Mouse (Mus musculus) liver, embryonic 13.5 days (tissue): Measurements from ENCODE around the gene Fer. TPM values are rescaled to one million over a fixed set of nuclear protein-coding genes. Genes with fewer than 3 reads are reported as not detected.

Experiments
- ATAC-seq: fragments of 200-750 bp; cut with Nextera tagmentation; 2 replicates; pipeline ENCODE4 v1.8.0; 2017; ENCODE audit warnings: low read depth, mild to moderate bottlenecking, moderate number of reproducible peaks, moderate library complexity
- DNase-seq: peaks from one replicate; pipeline ENCODE4 v3.0.0; 2022
- H3K27ac ChIP-seq: fragments of 300-500 bp; sonication (generic); 2 replicates; pipeline ENCODE4 v1.5.1; 2015; ENCODE audit warnings: moderate library complexity, mild to moderate bottlenecking, inconsistent platforms
- H3K27me3 ChIP-seq: fragments of 300-500 bp; sonication (generic); 2 replicates; pipeline ENCODE4 v1.6.1; 2015; ENCODE audit warnings: mild to moderate bottlenecking, inconsistent platforms
- H3K36me3 ChIP-seq: fragments of 300-500 bp; sonication (generic); 2 replicates; pipeline ENCODE4 v1.6.1; 2015; ENCODE audit warnings: mild to moderate bottlenecking, inconsistent platforms
- H3K4me1 ChIP-seq: fragments of 300-500 bp; sonication (generic); replicated peaks from 2 replicates; pipeline ENCODE4 v1.6.1; 2015; ENCODE audit warnings: inconsistent platforms
- H3K4me2 ChIP-seq: fragments of 300-500 bp; sonication (generic); 2 replicates; pipeline ENCODE4 v1.6.1; 2015; ENCODE audit warnings: inconsistent platforms, mild to moderate bottlenecking, moderate library complexity
- H3K4me3 ChIP-seq: fragments of 300-500 bp; sonication (generic); replicated peaks from 2 replicates; pipeline ENCODE4 v1.5.1; 2015; ENCODE audit warnings: mild to moderate bottlenecking, inconsistent platforms
- H3K9ac ChIP-seq: fragments of 300-500 bp; sonication (generic); 2 replicates; pipeline ENCODE4 v1.6.1; 2015; ENCODE audit warnings: mild to moderate bottlenecking, inconsistent platforms
- H3K9me3 ChIP-seq: fragments of 300-500 bp; sonication (generic); replicated peaks from 2 replicates; pipeline ENCODE4 v1.6.1; 2016; ENCODE audit warnings: inconsistent platforms
- WGBS: fragments of 180-500 bp; shearing (Covaris S2); methylation state at CpG from one replicate; pipeline ENCODE4 v1.1.7; 2015; ENCODE audit not compliant: insufficient replicate concordance; 5-methylcytosine and 5-hydroxymethylcytosine counted together
- polyA plus RNA-seq: library from polyadenylated mRNA; unstranded; fragments of >200 nt; fragmentation: Nextera tagmentation; extraction: Ambion mirVana; gene quantifications from 2 replicates; pipeline ENCODE4 v1.2.1, GENCODE M21; 2015

Gene Fer
- polyA plus RNA-seq, 1 experiment from 2014 or later = 9.3 TPM

DNA sequence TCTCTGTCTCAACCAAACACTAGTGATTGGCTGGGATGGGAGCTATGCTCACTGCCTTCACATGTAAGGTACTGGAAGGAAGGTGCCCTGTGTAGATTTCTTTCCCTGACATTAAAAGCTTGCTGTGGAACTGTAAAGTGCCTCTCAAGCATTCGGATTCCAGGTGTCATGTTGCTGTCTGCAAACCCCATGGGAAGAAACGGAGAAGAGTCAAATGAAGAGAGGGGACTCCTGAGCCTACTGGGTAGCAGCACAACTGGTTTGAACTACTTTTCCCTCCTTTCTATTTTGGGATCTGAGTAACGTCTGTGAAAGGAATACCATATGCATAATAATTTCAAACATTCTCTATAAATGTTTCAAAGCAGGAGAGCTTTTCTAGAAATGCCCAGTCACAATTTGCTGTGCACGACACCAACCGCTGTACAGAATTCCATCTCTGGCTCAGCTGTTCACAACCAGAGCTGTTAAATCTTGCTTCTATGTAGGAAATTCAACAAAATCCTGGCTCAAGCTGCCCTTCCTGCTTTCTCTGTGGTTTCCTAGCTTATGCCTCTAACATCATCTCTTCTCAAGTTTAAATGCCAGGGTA is 256.9 kb downstream of the Fer start:
- ATAC-seq (no peak), DNase-seq (no peak)
- Histone ChIP-seq H3K9me3 (no peaks in the 10 kb centered on the region), H3K27me3 (no peaks in the 10 kb centered on the region), H3K27ac (no peak overlapping the region), H3K4me1 (no peaks in the 10 kb centered on the region), H3K9ac (no peak overlapping the region), H3K4me2 (no peak overlapping the region), H3K36me3 (no peaks in the 10 kb centered on the region), H3K4me3 (no peak overlapping the region)
- WGBS = 74% methylated on average over 5 of the region's 5 CpGs

GRCm38 (mm10) chr17:64122556-64122955 is 259.7 kb downstream of the Fer start:
- Histone ChIP-seq H3K9ac (no peak overlapping the region), H3K4me3 (no peak overlapping the region), H3K36me3 (no peaks in the 10 kb centered on the region), H3K9me3 (no peaks in the 10 kb centered on the region), H3K4me2 (no peak overlapping the region), H3K27ac (no peak overlapping the region), H3K27me3 (no peaks in the 10 kb centered on the region), H3K4me1 (no peaks in the 10 kb centered on the region)
- WGBS = 84% methylated on average over 11 of the region's 11 CpGs
- ATAC-seq (no peak), DNase-seq (no peak)

DNA sequence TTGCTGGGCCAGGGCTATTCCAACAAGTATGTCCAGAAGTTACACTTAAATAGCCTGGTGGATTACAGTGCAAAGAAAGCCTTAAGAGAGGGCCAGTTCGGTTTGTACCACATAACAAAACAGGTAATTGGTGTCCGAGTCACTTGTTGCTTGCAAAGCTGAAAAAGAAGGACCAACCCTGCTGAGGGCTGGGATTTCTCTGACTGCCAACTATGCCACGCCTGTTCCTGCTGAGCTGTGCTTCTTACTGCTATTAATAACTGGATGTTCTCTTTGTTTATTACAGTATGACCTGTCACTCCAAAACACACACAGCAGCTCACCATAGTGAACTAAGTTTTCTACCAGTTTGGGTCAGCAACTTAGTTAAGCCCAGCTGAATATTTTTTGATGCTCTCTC is 260.9 kb downstream of the Fer start:
- 64% methylated on average over 3 of the region's 3 CpGs for WGBS
- H3K4me1 ChIP-seq = no peaks in the 10 kb centered on the region
- H3K27ac ChIP-seq = no peak overlapping the region
- no peak overlapping the region for H3K4me2 ChIP-seq
- ATAC-seq (no peak), DNase-seq (no peak)
- no peaks in the 10 kb centered on the region for H3K9me3 ChIP-seq
- H3K36me3 ChIP-seq = no peaks in the 10 kb centered on the region
- no peak overlapping the region for H3K9ac ChIP-seq
- no peaks in the 10 kb centered on the region for H3K27me3 ChIP-seq
- H3K4me3 ChIP-seq = no peak overlapping the region

DNA sequence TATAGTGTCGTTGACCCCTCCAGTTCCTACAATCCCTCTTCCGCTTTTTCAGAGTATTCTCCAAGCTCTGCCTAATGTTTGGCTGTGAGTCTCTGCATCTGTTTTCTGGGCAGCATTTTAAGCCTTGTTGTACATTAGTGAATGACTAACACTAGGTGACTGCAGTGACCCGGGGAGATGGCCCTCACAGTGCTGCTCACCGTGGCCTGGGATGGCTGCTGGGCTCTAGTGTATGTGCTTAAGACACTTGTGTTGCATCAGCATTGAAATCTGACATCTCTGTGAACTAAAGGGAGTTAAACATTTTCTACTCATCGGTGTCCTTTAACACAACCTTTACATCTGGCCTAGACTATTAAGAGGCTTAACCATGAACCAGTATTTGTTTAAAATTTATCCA is 264.0 kb downstream of the Fer start:
- no peak for DNase-seq
- WGBS = 78% methylated on average over 5 of the region's 5 CpGs
- Histone ChIP-seq H3K27ac (no peak overlapping the region), H3K27me3 (no peaks in the 10 kb centered on the region), H3K36me3 (no peaks in the 10 kb centered on the region), H3K4me1 (no peaks in the 10 kb centered on the region), H3K9me3 (no peaks in the 10 kb centered on the region), H3K9ac (no peak overlapping the region), H3K4me2 (no peak overlapping the region), H3K4me3 (no peak overlapping the region)
- no peak for ATAC-seq

GRCm38 (mm10) chr17:64129750-64130149 is 266.9 kb downstream of the Fer start:
- no peaks in the 10 kb centered on the region for H3K36me3 ChIP-seq
- no peaks in the 10 kb centered on the region for H3K27me3 ChIP-seq
- no peak overlapping the region for H3K4me3 ChIP-seq
- no peaks in the 10 kb centered on the region for H3K9me3 ChIP-seq
- no peak overlapping the region for H3K9ac ChIP-seq
- 41% methylated on average over 2 of the region's 2 CpGs for WGBS
- H3K4me2 ChIP-seq = no peak overlapping the region
- no peaks in the 10 kb centered on the region for H3K4me1 ChIP-seq
- no peak for ATAC-seq
- no peak for DNase-seq
- no peak overlapping the region for H3K27ac ChIP-seq

GRCm38 (mm10) chr17:64130356-64130755 is 267.5 kb downstream of the Fer start:
- H3K9ac ChIP-seq = no peak overlapping the region
- H3K27me3 ChIP-seq = no peaks in the 10 kb centered on the region
- no peaks in the 10 kb centered on the region for H3K36me3 ChIP-seq
- no peak for ATAC-seq
- no peak for DNase-seq
- no peaks in the 10 kb centered on the region for H3K9me3 ChIP-seq
- no peak overlapping the region for H3K27ac ChIP-seq
- H3K4me2 ChIP-seq = no peak overlapping the region
- no peak overlapping the region for H3K4me3 ChIP-seq
- 51% methylated on average over 3 of the region's 3 CpGs for WGBS
- H3K4me1 ChIP-seq = no peaks in the 10 kb centered on the region

DNA sequence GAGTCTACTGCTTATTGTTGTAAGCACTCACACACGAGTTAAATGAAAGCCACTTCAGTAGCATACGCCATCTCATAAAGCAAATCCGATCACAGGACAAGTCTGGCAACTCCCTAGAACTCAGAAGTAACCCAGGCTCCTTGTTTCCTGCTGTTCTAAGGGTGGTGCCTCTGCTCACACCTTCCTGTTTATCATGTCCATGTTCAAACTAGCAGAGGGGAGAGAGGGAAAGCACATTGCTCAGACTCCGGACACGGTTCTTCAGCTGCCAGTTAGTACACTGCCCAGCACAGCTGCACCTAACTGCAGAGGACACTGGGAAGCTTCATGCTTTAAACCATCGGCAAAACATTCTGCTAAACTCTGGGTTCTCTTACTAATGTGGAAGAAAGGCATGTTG is 269.3 kb downstream of the Fer start:
- H3K4me2 ChIP-seq = no peak overlapping the region
- no peak overlapping the region for H3K4me3 ChIP-seq
- ATAC-seq = no peak
- H3K27ac ChIP-seq = no peak overlapping the region
- no peak overlapping the region for H3K9ac ChIP-seq
- H3K4me1 ChIP-seq = no peaks in the 10 kb centered on the region
- 62% methylated on average over 6 of the region's 6 CpGs for WGBS
- H3K9me3 ChIP-seq = no peaks in the 10 kb centered on the region
- H3K27me3 ChIP-seq = no peaks in the 10 kb centered on the region
- no peaks in the 10 kb centered on the region for H3K36me3 ChIP-seq
- no peak for DNase-seq

GRCm38 (mm10) chr17:64135941-64136650 is 273.2 kb downstream of the Fer start:
- Histone ChIP-seq H3K4me3 (no peak overlapping the region), H3K4me1 (no peaks in the 10 kb centered on the region), H3K27me3 (no peaks in the 10 kb centered on the region), H3K4me2 (no peak overlapping the region), H3K36me3 (0 out of 2 replicates have a peak, but pooled peaks cover 4% of the 10 kb centered on the region), H3K27ac (no peak overlapping the region), H3K9me3 (no peaks in the 10 kb centered on the region), H3K9ac (no peak overlapping the region)
- DNase-seq (no peak), ATAC-seq (no peak)
- 74% methylated on average over 8 of the region's 8 CpGs for WGBS

GRCm38 (mm10) chr17:64138036-64138717 is 275.3 kb downstream of the Fer start:
- H3K4me3 ChIP-seq = no peak overlapping the region
- no peak for ATAC-seq
- H3K4me1 ChIP-seq = no peaks in the 10 kb centered on the region
- H3K9ac ChIP-seq = no peak overlapping the region
- no peaks in the 10 kb centered on the region for H3K27me3 ChIP-seq
- no peak overlapping the region for H3K4me2 ChIP-seq
- WGBS = 73% methylated on average over 8 of the region's 8 CpGs
- no peak overlapping the region for H3K27ac ChIP-seq
- H3K36me3 ChIP-seq = 0 out of 2 replicates have a peak, but pooled peaks cover 4% of the 10 kb centered on the region
- no peak for DNase-seq
- no peaks in the 10 kb centered on the region for H3K9me3 ChIP-seq

DNA sequence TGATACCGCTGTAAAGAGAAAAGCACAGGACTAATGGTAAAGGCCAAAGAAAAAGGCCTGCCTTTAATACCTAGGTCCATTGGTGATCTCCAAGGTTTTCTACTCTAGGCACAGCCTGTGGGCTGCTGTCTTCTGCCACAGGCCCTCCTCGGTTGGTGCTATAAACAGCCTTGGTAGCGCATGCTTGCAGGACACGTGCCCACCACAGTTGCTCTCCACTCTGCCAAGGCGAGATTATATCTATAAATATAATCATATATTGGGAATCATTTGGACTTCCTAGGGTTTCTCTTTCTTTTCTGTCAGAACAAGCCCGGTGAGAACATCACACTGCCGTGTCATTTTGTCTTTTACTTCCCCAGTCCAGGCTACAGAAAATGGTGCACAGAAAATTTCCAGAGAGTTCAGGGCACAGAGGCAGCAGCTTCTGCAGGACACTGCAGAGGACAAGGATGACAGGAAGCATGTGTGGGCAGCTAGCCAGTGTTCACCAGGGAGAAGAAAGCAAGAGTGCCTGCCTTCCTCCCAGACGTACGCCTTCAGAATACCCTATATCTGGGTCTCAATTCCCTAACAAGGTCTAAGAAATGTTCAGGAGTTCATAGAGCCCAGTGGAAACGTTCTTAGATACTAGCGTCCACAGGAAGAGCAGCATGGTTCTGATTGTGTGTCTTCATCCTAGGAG is 276.5 kb downstream of the Fer start:
- DNase-seq (no peak), ATAC-seq (no peak)
- Histone ChIP-seq H3K36me3 (0 out of 2 replicates have a peak, but pooled peaks cover 4% of the 10 kb centered on the region), H3K9ac (no peak overlapping the region), H3K4me3 (no peak overlapping the region), H3K9me3 (no peaks in the 10 kb centered on the region), H3K4me1 (no peaks in the 10 kb centered on the region), H3K27ac (no peak overlapping the region), H3K4me2 (no peak overlapping the region), H3K27me3 (no peaks in the 10 kb centered on the region)
- 78% methylated on average over 11 of the region's 11 CpGs for WGBS

DNA sequence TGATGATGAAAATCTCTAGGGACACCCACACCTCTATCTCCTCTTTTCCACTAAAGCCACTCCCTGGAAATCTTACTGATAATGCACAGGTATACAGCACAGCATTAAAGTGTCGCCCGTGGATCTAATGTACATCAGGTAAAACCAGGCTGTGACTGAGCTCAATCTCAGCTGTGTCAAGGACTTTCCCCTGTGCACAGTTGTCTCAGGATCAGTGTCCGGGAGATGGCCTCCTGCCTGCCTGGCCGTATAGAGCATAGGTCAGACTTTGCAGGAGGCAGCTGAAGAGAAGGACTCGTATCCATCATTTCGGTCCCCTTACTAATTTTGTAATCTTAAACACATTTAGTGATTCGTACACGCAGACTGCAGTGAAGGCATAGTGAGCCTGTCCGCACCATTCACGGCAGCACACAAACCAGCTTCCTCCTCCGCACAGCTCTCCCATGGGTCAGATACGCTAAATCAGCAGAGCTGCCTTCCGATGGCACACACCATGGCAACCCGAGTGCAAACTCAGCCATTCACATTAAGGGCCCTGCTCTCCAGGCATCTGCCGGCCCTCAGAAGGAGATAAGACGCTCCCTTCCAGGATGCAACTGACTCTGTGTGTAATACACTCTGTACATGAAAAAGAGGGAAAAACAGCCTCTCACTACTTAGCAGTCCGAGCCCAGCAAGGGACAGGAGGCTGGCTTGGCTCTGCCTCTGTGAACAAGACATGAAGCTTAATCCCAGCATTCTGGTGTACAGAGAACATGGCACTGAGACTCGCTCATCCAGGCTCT is 277.4 kb downstream of the Fer start:
- H3K4me2 ChIP-seq = no peak overlapping the region
- H3K36me3 ChIP-seq = 0 out of 2 replicates have a peak, but pooled peaks cover 4% of the 10 kb centered on the region
- H3K27me3 ChIP-seq = no peaks in the 10 kb centered on the region
- no peak overlapping the region for H3K27ac ChIP-seq
- H3K9ac ChIP-seq = no peak overlapping the region
- no peaks in the 10 kb centered on the region for H3K4me1 ChIP-seq
- ATAC-seq = no peak
- no peak overlapping the region for H3K4me3 ChIP-seq
- no peaks in the 10 kb centered on the region for H3K9me3 ChIP-seq
- no peak for DNase-seq
- WGBS = 81% methylated on average over 18 of the region's 18 CpGs
